In the genomic region with DNA sequence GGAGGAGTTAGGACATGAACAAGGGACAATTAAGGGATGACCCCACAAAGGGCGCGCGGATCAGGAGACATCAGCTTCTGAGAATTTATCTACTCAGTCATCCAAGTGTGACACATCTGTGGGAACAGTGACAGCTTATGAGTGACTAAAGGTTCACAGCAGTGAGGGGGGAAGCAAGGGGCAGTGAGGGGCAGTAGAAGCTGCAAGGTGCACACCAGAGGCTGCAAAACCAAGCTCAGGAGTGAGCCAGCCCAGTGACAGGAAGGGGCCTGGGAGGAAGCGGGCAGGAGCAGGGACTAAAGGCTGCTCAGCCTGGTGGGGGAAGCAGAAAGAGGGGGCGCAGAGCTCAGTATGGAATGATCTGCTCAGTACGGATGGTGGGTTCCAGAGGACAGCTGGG, we compare ENCODE assay signal across 22 mouse cellular contexts.
"Had no signal": no experiment of that assay in that cellular context is flagged by ENCODE, and none has a peak within 500 bp of the region (broad histone marks: within the 10 kb centered on the region; RNA-seq: fewer than 3 reads in every experiment).

No protein-coding gene starts in this region.

- H3K4me2 ChIP-seq: kidney, embryonic 15.5 days; limb, embryonic 12.5 days; limb, embryonic 15.5 days; liver, embryonic 11.5 days; lung, embryonic 14.5 days; midbrain, embryonic 12.5 days had no signal

- H3K9ac ChIP-seq: kidney, embryonic 15.5 days; limb, embryonic 12.5 days; limb, embryonic 15.5 days; liver, embryonic 14.5 days; liver, postnatal 0 days; lung, embryonic 14.5 days; midbrain, embryonic 12.5 days had no signal

- ATAC-seq: intestine, postnatal 0 days; liver, postnatal 0 days; lung, postnatal 0 days had no signal

- H3K27me3 ChIP-seq: kidney, embryonic 15.5 days; limb, embryonic 12.5 days; limb, embryonic 15.5 days; midbrain, embryonic 12.5 days had no signal

- H3K4me3 ChIP-seq: kidney, embryonic 15.5 days; limb, embryonic 12.5 days; limb, embryonic 15.5 days; midbrain, embryonic 12.5 days had no signal

- H3K4me1 ChIP-seq: kidney, embryonic 15.5 days; limb, embryonic 12.5 days; limb, embryonic 15.5 days; midbrain, embryonic 12.5 days had no signal

- H3K27ac ChIP-seq: kidney, embryonic 15.5 days; limb, embryonic 12.5 days; limb, embryonic 15.5 days; liver, embryonic 14.5 days; macrophage; midbrain, embryonic 12.5 days; stomach, postnatal 0 days had no signal

- DNase-seq: kidney, adult 2 months; kidney, postnatal 14 days; kidney, postnatal 4 days; left cerebral cortex, postnatal 4 days; liver, postnatal 0 days; lung, embryonic 14.5 days; right cerebral cortex, adult 18-20 months; right cerebral cortex, postnatal 14 days; right cerebral cortex, postnatal 4 days; thymus, adult 2 months; thymus, postnatal 14 days; thymus, postnatal 4 days had no signal

- H3K9me3 ChIP-seq: kidney, embryonic 15.5 days; limb, embryonic 12.5 days; limb, embryonic 15.5 days; midbrain, embryonic 12.5 days had no signal
